Mouse (Mus musculus) intestine, embryonic 16.5 days (tissue): Measurements from ENCODE around the gene Acot4. TPM values are rescaled to one million over a fixed set of nuclear protein-coding genes. Genes with fewer than 3 reads are reported as not detected.
"Not testable (repeated sequence)": the region's sequence is repeated elsewhere in the genome, so short reads cannot be mapped to it uniquely, and the experiment has no call there.

Experiments used
- ATAC-seq: fragments of 200-750 bp; cut with Nextera tagmentation; 2 replicates; pipeline ENCODE4 v1.8.0; 2017; ENCODE audit warnings: moderate TSS enrichment, moderate library complexity
- H3K27ac ChIP-seq: fragments of 300-500 bp; sonication (generic); 2 replicates; pipeline ENCODE4 v1.5.1; 2014; ENCODE audit warnings: mild to moderate bottlenecking, low read length
- H3K27me3 ChIP-seq: fragments of 300-500 bp; sonication (generic); replicated peaks from 2 replicates; pipeline ENCODE4 v1.6.1; 2014; ENCODE audit warnings: low read length, control low read depth, mixed read lengths; ENCODE audit not compliant: control insufficient read depth, insufficient read depth
- H3K36me3 ChIP-seq: fragments of 300-500 bp; sonication (generic); 2 replicates; pipeline ENCODE4 v1.6.1; 2014; ENCODE audit warnings: low read length, control low read depth; ENCODE audit not compliant: control insufficient read depth, insufficient read depth
- H3K4me1 ChIP-seq: fragments of 300-500 bp; sonication (generic); 2 replicates; pipeline ENCODE4 v1.6.1; 2014; ENCODE audit warnings: low read length, control low read depth, mixed read lengths; ENCODE audit not compliant: control insufficient read depth, insufficient read depth
- H3K4me2 ChIP-seq: fragments of 300-500 bp; sonication (generic); 2 replicates; pipeline ENCODE4 v1.6.1; 2014; ENCODE audit warnings: low read depth, low read length, control low read depth
- H3K4me3 ChIP-seq: fragments of 300-500 bp; sonication (generic); 2 replicates; pipeline ENCODE4 v1.5.1; 2014; ENCODE audit warnings: mild to moderate bottlenecking, low read length
- H3K9ac ChIP-seq: fragments of 300-500 bp; sonication (generic); 2 replicates; pipeline ENCODE4 v1.6.1; 2014; ENCODE audit warnings: low read depth, low read length
- H3K9me3 ChIP-seq: fragments of 300-500 bp; sonication (generic); 2 replicates; pipeline ENCODE4 v1.6.1; 2016; ENCODE audit warnings: low read length, control low read depth; ENCODE audit not compliant: control insufficient read depth
- WGBS: fragments of 180-500 bp; shearing (Covaris S2); extraction: QIAGEN DNeasy Blood & Tissue Kit; methylation state at CpG from one replicate; pipeline ENCODE4 v1.1.7; 2014; 5-methylcytosine and 5-hydroxymethylcytosine counted together
- polyA plus RNA-seq: library from polyadenylated mRNA; unstranded; fragments of >200 nt; fragmentation: Nextera tagmentation; extraction: Ambion mirVana; gene quantifications from 2 replicates; pipeline ENCODE4 v1.2.1, GENCODE M21; 2015

Acot4 gene
- polyA plus RNA-seq, 1 experiment from 2014 or later = 12.9 TPM

DNA sequence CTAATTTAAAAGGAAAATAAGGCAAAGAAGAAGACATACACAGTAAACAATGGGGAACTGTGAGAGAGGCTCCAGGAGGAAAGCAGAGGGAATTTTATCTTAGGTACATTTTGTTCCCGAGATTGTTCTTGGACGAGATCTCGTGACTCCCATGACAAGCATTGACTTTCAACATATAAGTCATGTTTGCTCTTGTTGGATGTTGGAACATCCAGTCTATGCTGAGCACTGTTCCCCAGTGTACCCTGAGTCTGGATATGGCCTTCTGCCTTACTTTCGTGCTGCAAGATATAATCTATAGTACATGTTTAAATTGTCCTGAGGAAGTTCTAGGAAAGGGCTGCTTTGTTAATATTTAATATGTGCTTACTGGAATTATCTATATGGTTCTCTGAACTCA, 46.4 kb downstream of the Acot4 start:
- Histone ChIP-seq H3K36me3 (no peaks in the 10 kb centered on the region), H3K27ac (peak overlapping the region; percentile 77), H3K9me3 (peaks cover 3% of the 10 kb centered on the region; the same call in 1 of the 2 replicates), H3K4me1 (no peaks in the 10 kb centered on the region), H3K27me3 (no peaks in the 10 kb centered on the region), H3K4me3 (no peak overlapping the region), H3K4me2 (no peak overlapping the region), H3K9ac (no peak overlapping the region)
- ATAC-seq = peak; percentile 93
- WGBS = 58% methylated on average over 4 of the region's 4 CpGs

DNA sequence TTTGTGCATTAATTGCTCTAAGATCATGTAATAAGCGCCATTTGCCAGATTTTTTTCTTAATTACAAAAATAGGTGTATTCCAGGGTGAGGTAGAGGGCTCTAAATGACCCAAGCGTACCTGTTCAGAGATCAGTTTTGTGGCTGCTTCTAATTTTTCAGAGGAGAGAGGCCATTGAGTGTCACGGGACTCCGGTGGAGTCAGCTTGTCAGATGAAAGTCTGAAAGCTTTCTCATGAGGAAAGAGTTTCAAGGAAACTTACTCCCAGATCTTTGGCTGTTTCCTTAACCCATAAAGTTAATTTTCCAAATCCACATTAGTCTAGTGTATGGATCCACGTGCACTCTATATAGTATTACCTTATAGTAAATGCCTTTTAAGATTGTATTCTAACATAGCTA, 56.5 kb downstream of the Acot4 start:
- ATAC-seq, H3K36me3 ChIP-seq, H3K9me3 ChIP-seq, H3K27ac ChIP-seq, H3K27me3 ChIP-seq, H3K4me1 ChIP-seq, H3K4me2 ChIP-seq, H3K4me3 ChIP-seq, H3K9ac ChIP-seq: not testable (repeated sequence)
- WGBS = 88% methylated on average over 5 of the region's 5 CpGs

Other genes starting within 250 kb of the Acot4 start
- gene Numb, start 116.4 kb upstream of the Acot4 start, polyA plus RNA-seq = 35.7 and 36.1 TPM in 2 replicates
- 10.2 and 11.7 TPM in 2 replicates for gene Riox1, start 87.8 kb upstream of the Acot4 start, polyA plus RNA-seq
- not detected in 2 replicates for gene Heatr4, start 53.5 kb upstream of the Acot4 start, polyA plus RNA-seq
- gene Acot2, start 50.5 kb upstream of the Acot4 start, polyA plus RNA-seq = 35.3 and 39.5 TPM in 2 replicates
- gene Acot1, start 28.9 kb upstream of the Acot4 start, polyA plus RNA-seq = 159 and 188 TPM in 2 replicates
- gene Gm49366, start 556 bp downstream of the Acot4 start, polyA plus RNA-seq = not detected in 2 replicates
- 7.0 and 11.7 TPM in 2 replicates for gene Acot3, start 13.8 kb downstream of the Acot4 start, polyA plus RNA-seq
- 0.21 and 0.28 TPM in 2 replicates for gene Acot5, start 30.9 kb downstream of the Acot4 start, polyA plus RNA-seq
- 2.5 and 3.2 TPM in 2 replicates for gene Acot6, start 62.3 kb downstream of the Acot4 start, polyA plus RNA-seq
- 2.4 and 3.4 TPM in 2 replicates for gene Dnal1, start 76.0 kb downstream of the Acot4 start, polyA plus RNA-seq
- 0.34 and 0.67 TPM in 2 replicates for gene Pnma1, start 110.1 kb downstream of the Acot4 start, polyA plus RNA-seq
- 6.3 and 6.7 TPM in 2 replicates for gene Elmsan1, start 180.5 kb downstream of the Acot4 start, polyA plus RNA-seq
- 58.1 and 60.2 TPM in 2 replicates for gene Ptgr2, start 246.9 kb downstream of the Acot4 start, polyA plus RNA-seq